Mouse (Mus musculus) gastrocnemius, postnatal 4 days (tissue): Measurements from ENCODE around the gene Rassf2. TPM values are rescaled to one million over a fixed set of nuclear protein-coding genes. Genes with fewer than 3 reads are reported as not detected.

Experiments
- DNase-seq, 2 experiments: peaks; one replicate each; pipeline ENCODE4 v3.0.0; 2021 to 2022; ENCODE audit warnings: low spot score in 2 of 2, mixed read lengths in 2 of 2
- total RNA-seq, 2 experiments: library from RNA; stranded (reverse); gene quantifications; 2 replicates each; pipeline ENCODE4 v1.2.3; 2021

Rassf2 gene
- total RNA-seq, 2 experiments from 2014 or later: 31.6 to 32.5 TPM

DNA sequence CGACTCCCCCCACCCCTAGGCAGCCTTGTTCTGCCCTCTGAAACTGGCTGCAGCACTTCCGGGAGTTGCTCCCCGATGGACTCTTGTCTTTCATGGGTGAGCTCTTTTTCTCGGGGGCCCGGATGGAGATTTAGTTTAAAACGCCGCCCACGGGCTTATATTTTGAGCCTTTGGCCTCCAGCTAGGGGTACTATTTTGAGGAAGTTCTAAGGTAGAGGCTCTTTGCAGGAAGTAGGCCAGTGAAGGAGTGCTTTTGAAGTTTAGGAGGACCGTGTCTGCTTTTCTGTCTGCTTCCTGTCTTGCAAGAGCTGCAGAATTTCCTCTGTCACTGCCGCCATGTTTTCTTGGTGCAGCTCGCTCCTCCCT, 5.4 kb upstream of the Rassf2 start:
- DNase-seq: no peak

DNA sequence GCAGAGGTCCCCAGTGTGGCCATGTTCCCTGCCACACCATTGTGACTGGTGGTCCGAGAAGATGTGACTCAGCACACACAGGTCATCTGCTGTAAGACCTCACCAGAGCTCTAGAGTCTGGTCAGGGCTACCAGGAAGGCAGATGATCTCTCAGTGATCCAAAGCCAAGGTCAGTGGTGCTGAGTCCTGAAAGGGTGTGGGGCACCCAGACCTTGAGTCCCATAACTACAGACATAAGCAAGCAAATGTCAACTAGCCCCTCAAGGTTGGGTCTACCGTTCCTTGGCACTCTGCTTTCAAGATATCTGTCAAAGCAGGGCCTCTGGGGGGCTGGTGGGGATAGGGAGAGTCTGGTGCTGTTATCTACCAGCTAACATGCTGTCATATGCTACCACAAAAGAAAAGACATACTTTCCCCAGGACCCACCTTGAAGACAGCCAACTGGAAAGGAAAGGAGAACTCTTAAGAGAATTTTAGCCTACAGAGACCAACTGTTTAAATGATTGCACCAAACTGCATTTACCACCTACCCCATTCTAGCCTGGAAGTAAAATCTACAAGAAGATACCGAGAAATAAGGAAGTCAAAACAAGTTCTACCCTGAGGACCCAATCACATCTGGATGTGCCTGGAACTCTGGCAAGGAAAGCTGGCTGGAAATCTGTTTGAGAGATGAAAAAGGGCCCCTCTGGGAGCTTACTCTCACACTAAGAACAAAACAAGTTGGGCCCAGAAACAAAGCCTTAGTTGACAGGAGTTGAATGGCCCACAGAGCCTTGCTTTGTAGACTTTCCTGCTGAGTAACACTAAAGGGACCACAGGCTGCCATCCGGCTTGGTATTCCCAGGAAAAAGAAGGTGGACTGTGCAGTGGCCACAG, 4.8 kb upstream of the Rassf2 start:
- DNase-seq: no peak

DNA sequence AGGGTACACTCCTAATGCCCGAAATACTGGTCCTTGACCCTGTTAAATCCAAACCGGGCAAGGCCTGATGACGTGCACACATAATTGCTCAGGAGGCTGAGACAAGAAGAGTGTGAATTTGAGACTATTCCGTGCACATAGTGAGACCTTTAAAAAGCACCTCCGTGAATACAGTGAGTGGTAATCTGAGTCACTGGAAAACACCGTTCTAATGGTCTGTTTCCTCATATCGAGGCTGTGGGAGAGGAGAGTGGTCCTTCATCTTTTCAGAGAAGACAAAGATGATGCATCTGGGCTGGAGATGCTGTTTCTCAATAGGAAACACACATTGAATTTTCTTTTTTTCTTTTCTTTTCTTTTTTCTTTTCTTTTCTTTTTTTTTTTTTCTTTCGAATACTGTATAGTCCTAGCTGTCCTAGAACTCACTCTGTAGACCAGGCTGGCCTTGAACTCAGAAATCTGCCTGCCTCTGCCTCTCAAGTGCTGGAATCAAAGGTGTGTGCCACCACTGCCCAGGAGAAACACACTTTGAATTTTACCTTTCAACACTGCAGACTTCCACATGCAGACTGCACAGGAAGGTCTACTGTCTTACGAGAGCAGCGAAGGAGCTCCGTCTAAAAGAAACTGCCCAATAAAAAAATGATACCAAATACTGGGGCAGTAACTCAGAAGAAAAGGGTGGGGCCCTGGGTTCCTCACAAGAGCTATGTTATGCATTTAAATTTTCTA, 1.5 kb upstream of the Rassf2 start:
- DNase-seq: no peak

DNA sequence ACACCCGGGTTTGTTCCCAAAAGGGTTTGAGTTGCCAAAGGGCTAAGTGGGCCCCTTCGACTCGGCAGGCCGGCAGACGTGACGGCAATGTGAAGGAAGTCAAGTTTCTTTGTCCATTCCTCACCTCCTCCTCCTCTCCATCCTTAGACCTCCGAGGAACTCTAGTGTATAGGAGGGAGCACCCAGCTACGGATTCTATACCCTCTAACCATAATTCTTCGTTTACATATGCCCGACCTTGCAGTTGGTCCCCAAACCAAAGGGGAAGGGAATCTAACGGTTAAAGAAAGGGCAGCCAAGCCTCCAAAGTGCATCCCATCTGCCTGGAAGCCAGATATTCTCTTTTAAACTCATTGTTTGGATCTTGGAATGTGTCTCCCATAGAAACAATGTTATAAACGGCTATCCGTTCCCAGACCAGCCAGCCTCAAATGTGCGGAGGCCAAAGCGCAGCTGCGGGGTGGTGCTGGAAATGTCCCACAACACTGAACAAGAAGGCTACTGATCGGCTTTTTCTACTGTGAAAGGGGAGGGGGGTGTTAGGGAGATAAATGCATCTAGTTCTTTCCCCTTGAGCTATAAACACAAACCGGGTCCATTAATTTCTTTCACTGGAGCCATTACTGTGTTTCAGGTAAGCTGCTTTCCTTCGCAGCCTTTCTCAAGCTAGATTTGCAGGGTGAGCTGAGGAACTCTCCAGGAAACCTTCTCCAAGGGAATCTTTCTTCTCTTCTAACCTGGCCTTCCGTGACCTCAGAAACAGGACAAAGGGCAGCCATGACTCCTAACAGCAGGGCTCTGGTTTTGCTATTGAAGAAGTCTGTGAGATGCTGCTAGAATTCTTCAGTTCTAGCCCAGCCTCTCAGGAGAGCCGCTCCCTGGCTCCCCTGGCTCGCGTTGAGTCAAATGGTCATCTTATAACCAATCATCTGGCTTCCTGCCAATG, 633 bp upstream of the Rassf2 start:
- peak; percentile 44 to 71 for DNase-seq

DNA sequence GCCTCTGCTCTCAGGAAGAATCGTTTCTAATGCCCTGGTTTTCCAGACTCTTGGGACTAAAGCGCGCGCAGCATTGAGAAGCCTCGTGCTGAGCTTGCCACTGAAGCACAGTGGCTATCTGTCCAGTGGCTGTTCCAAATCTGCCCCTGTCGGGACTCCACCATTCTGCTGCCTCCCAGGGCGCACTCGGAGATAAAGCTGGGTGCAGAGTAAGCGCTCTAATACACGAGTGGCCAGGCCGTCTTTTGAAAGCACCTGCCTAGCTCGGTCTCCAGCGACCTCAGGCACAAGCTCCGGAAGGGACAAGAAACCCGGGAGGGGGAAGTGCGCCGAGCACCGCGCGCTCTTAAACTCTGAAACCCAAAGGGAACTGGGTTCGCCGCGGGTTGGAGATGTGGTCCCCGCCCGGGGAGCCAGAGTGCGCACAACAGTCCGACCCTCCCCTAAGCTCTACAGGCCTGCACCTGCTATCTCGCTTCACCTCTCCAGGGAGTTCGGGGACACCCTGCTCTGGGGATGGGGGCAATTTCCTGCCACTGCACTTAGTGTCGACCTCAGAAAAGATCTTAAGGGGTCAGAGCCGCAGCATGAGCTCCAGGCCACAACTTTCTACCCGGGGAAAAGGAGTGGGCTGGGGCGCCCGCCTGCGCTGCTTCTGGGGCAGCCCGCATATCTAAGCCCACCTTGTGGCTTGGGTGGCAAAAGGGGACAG, 1.0 kb downstream of the Rassf2 start:
- DNase-seq: peak; percentile 40 to 57

DNA sequence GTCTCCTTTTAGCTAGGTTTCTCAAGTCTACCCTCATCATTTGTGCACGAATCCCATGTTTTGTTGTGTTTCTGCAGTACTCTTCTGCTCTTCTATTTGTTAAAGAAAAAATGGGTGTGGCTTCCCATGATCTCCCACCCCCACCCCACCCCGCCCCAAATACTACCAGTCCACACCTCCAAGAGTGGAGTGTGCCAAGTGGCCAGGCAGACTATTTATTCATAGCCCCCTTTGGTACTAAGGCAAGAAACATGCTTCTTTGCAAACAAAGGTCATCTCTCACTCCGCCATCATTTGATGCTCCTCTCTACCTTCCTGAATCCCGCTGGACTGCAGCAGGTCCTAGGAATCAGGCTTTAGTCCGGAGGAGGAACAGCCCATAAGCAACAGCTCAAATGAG, 2.0 kb downstream of the Rassf2 start:
- DNase-seq: no peak

DNA sequence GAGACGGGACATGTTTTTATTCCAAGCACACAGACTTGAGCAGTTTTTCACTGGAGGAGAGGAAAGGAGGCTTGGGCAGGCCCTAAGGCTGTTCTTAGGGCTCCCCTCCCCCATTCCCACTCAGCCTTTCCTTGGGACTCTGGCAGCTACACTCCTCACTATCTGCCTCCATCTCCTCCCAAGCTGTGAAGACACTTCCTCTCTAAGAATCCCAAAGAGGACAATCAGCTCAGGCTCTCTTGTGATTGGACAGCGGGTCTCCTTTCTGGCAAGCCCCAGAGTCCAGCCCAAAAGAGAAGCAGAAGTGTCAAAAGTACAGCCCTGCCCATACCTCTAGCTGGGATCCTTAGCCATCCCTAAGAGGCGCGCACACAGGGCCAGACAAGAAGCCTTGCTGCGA, 2.7 kb downstream of the Rassf2 start:
- no peak for DNase-seq

DNA sequence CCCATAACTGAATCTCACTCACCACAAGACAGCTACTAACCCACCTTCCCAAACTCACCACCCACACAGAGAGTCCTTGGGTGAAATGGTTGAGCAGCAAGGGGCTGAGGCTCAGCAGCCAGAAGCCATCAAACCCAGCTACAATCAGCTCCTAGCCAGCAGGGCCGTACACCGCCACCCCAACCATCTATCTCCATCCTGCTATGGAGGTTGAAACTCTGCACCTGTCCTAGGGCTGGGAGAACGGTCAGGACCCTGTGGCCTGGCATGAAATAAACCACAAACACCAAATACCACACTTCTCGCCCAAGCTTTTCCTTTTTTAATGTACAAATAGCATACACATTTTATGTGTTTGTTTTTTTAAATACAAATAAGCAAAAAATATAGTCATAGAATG, 6.0 kb downstream of the Rassf2 start:
- no peak for DNase-seq

DNA sequence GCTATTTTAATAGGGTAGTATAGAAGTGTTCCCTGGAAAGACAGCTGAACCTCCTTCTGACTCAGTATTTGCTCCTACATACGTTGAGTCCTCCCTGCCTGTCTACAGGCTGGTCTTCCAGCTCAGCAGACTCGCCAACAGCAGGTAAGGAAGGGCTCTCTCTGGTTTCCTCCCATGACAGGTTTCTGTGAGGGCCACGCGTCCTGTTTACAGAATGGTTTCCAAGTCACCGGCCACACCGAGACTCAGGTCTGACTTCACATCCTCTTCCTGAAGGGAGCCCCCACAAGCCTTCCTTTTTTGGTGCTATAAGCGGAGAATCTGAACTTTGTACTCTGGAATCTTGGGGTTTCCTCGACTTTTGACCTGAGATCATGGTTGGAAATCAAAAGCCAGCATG, 7.4 kb downstream of the Rassf2 start:
- DNase-seq: no peak

DNA sequence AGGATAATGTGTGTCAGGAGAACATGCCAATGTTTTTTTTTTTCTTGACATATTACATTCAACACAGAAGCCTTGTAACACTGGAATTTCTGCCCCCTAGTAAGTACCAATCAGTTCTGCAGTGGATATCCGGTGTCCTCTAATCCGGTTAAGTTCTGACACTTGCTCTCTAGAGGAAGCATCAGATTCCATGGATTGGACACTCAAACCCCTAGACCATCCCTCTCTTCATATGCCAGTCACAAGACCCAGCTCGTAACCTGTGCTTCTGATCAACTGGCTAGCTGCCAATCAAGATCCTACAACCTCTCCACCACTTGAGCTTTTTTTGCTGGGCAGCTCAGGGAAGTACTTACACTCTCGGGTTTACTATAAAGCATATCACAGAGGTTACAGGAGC, 8.4 kb downstream of the Rassf2 start:
- no peak for DNase-seq

DNA sequence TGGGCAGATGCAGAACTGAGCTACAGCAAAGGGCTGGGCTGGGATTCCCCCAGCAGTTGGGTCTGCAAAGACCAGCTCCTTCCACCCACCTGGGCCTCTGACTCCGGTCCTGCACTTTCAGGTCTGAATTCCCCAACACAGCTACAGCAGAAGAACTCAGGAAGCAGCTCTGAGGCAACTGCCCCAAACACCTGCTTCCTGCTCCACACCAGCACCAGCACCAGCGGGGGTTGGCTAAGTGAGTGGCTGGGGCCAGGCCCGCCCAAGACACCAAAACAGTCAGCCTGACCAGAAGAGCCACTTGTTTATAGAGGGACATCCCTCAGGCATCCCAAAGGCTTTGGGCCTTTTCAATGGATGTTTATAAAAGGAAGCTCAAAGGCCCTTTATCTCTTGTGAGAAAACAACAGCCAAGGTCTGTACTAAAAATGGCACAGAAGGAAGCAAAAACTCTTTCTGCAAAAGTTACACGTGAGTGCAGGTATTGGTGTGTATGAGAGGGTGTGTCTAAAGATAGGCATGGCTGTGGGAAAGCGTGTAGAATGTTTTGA, 9.0 kb downstream of the Rassf2 start:
- DNase-seq: no peak

DNA sequence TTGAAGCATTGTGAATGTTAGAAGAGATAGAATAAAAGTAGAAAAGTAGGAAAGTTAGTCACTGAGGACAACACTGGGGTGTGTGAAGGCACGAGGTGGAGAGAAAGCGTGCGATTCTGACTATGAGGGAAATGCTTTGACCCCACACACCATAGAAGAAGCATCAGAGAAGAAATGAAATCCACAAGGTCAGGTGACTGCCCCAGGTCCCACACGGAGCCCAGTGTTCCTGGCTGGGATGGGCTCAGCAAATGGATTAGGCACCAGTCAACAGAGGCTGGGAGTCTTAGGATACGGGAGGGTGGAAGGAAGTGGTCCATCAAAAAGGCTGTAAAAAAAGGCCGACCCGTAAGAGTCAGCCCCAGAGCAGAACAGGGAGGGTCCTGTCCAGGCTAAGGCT, 9.6 kb downstream of the Rassf2 start:
- DNase-seq: no peak

DNA sequence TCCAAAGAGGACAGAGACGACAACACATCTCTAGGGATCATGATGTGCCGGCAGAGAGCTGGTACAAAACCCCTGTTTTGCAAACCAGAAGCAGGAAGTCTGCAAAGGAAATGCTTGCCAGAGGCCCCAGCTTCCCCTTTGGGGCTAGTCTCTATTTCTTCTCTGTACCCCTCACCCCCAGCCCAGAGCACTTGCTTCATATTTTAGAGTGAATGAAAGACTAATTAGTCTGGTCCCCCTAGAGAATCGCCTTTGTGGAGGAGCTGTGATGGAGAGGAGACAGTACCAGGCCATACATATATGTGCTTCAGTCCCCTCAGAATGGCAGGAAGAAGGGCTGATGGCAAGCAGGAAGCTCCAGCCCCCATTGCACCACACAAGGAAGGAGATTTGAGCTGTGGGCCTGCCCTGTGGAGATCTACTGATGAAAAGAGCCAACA, 10.7 kb downstream of the Rassf2 start:
- no peak for DNase-seq

DNA sequence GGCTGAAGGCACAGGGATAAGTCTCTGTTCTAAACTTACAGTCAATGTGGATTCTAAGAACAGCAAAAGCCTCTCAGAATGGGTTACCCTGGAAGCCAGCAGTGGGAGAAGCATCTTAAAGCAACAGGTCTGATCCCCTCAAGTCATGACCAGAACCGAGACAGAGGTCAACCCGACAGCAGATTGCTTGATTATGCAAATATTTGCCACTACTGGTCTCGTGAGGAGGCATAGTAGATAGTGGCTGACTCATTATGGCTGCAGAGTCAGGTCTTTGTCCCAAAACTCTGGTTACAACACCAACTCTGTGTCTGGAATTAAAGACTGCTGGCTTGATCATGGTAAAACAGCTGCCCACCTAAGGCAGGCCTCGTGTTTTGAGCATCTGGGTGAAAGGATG, 11.9 kb downstream of the Rassf2 start:
- no peak for DNase-seq

DNA sequence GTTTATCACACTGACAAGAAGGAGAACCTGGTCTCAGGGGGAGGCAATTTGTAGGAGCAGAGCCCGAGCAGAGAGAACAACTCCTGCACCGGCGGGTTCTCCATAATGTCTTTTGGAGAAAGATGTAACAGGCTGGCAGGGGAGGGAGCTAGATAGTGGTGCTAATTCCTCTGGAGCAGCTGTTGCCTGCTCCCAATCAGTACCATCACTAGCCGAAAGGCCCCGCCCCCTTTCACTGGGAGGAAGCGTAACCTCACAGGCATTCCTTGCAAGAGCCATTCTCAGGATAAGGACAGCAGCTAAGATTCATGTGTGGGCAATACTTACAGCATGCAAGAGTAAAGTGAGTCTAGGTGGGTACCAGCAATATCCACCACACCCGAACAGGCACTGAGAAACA, 12.4 kb downstream of the Rassf2 start:
- peak in 1 of 2 experiments; percentile 50 for DNase-seq

DNA sequence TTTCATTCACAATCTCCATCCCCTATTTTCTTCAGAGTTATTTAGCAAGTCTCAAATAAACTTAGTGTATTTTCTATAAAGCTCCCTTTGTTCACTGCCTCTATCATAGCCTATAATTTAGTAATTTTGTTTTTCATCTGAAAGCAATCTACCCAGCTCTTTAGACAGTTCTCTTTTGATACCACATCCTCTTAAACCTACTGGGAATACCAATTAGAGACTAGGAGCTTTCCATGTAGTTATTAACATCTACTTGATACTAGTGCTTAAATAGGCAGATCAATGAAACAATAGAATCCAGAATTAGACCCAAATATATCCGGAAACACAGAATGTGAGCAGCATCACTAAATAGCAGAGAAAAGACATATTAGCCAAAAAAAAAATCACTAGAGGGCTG, 14.0 kb downstream of the Rassf2 start:
- DNase-seq: no peak

DNA sequence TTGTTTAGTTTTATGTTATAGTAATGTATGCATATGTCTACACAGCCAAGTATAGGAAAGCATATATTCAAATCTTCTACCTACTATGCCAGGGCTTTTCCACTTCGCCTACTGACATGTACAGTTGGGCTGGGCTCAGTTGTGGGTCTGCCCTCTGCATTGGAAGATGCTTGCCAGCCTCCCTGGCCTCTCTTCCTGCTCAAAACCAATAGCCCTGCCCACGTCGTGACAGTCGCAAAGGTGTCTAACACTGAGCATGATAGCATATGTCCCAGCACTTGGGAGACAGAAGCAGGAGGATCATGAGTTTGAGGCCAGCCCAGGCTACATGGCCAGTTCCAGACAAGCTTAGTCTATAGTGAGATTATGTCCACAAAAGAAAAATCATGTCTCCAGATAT, 16.9 kb downstream of the Rassf2 start:
- no peak for DNase-seq

DNA sequence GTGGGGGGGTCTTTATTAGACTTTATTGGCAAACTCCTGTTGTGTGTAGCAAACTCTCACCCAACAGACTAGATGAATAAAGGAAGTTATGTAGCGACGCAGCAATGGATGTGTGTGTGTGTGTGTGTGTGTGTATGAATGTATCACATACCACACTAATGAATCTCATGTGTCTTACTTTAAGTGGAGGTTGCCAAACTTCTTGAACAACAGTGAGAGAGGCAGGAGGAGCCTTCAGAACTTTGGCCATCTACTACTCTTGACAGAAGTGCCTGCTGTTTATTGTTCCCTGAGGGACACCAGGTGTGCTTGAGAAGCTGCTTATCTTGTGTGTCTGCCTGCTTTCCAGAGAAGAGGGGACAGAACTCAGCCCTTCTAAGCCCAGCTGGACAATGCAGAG, 19.3 kb downstream of the Rassf2 start:
- DNase-seq: no peak

DNA sequence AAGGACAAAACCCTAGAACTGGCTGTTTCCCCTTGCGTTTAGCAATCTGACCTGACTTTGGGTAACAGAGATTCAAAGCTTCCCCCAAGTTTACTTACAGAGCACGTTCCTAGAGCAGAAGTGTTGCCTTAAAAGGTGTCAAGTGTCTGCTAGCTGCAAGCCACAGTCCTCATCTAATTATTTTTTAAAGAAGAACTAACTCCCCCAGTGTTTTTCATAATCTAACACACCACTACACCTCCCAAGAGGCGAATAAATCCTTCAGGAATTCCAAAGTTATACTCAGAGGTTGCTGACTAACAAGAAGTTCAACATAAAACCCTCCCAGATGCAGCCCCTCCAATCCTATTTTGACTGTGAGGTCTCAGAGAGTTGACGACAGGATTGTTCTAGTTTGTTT, 21.9 kb downstream of the Rassf2 start:
- DNase-seq: no peak

DNA sequence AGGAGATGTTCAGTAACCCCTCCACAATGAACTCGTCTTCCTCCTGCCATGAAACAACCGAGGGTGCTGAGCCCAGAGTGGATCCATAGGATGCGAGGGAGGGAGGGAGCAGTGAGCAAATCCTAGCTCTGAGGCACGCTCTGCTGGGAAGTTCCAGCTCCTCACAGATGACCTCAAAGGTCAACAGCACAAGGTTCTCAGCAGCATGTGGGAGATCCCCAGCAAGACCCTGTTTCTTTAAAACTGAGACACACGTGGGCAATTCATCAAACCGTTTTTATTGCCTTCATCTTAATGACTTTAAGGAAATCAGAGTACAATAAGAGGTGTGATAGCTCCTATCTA, 22.6 kb downstream of the Rassf2 start:
- DNase-seq: no peak
